Mouse (Mus musculus): ENCODE data around the gene Ciao2a. TPM values are rescaled to one million over a fixed set of nuclear protein-coding genes. Genes with fewer than 3 reads are reported as not detected.
A peak's percentile ranks its signal among the peaks of the same experiment; 100 is the strongest.

Gene Ciao2a
- polyA plus RNA-seq, 1 experiment from 2014 or later: 175 TPM

DNA sequence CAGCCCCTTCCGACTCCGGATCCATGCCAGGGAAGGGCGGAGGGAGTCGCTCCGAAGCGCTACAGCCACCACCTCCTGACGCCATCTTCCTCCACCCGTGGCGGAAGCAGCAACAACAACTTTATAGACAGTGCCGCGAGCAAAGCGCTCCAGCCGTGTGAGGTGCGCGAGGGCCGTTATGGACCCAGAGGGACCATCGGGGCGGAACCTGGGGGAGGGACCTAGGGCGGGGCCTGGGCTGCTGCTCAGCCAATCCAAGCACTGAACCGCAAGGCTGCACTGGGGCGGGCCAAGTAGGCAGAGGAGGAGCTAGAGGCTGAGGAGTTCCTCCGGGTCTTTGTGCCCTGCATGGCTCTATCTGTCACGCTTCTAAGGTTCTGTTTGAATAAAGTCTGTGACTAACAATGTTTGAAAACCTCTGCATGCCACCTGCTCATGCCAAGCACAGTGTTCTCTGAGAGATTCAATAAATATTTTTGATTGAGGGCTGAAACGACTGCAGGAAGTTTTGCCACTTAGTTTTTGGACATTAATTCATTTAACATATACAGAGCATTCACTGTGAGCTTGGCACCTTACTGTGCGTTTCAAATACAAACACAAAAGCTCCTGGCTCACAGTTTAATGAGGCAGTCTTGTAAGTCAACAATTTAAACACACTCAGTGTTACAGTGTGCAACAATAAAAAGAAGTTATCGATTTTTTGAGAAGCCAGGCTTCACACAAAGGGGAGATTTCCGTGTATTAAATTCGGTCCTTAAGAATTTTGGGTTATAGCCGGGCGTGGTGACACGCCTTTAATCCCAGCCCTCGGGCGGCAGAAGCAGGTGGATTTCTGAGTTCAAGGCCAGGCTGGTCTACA is 1.5 kb upstream of the Ciao2a start:
- ATAC-seq (replicated peaks; ENCODE audit: extremely low read depth, insufficient read depth, low FRiP score): peak; percentile 96
- Histone ChIP-seq H3K27ac (ENCODE audit: low read length) (peak overlapping the region; percentile 89), H3K4me1 (ENCODE audit: control insufficient read depth, insufficient read depth, low read length) (peaks cover 29% of the 10 kb centered on the region), H3K4me3 (ENCODE audit: low read length) (peak overlapping the region; percentile 87), H3K9me3 (replicated peaks; ENCODE audit: control insufficient read depth, low read length) (no peaks in the 10 kb centered on the region), H3K36me3 (ENCODE audit: control insufficient read depth, insufficient read depth) (no peaks in the 10 kb centered on the region), H3K9ac (ENCODE audit: low read length) (peak overlapping the region; percentile 89), H3K27me3 (ENCODE audit: control insufficient read depth, insufficient read depth, low read length) (no peaks in the 10 kb centered on the region), H3K4me2 (ENCODE audit: low read depth, low read length) (peak overlapping the region; percentile 86)
- WGBS: 16% methylated on average over 33 of the region's 33 CpGs

DNA sequence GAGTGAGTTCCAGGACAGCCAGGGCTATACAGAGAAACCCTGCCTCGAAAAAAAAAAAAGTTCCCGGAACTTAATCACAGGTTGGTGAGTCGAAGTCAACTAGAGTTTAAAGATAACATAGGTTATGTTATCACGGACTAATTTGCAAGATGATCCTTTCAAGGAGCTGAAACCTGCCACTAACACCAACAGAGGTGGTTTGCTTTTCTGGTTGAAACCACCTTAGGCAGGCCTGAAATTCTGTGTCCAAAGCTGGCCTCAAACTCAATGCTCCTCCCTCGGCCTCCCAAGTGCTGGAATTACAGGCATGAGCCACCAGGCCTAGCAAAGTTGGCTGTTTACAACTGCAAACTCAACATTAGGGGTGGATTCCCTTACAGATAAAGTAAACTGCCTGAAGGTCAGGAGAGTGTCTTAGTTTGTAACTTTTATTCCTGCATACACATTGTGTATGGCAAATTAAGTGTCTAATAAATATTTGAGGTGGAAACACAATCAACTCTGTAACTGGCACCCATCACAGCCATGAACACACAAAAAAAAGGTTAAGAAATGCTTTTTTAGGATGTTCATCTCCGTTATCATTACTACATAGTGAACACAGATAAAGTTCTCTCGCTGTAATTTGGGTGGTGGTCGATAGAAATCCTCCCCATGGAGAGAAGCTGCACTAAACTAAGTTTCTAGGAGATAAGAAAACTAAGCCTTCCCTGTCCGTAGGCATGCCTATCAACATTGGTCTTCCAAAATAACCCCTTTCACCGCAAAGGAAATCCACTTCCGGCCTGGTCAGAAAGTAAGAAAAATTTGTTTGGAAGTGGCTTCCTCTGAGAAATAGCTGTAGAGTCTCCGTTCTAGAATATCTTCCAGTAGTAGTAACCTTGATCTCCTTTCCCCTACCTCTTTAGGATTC is 612 bp upstream of the Ciao2a start:
- H3K4me2 ChIP-seq (ENCODE audit: low read depth, low read length): peak overlapping the region; percentile 86
- H3K9ac ChIP-seq (ENCODE audit: low read length): peak overlapping the region; percentile 74
- 0 out of 2 replicates have a peak, but pooled peaks cover 2% of the 10 kb centered on the region for H3K36me3 ChIP-seq (ENCODE audit: control insufficient read depth, insufficient read depth)
- H3K27me3 ChIP-seq (ENCODE audit: control insufficient read depth, insufficient read depth, low read length): no peaks in the 10 kb centered on the region
- H3K9me3 ChIP-seq (replicated peaks; ENCODE audit: control insufficient read depth, low read length): no peaks in the 10 kb centered on the region
- H3K27ac ChIP-seq (ENCODE audit: low read length): peak overlapping the region; percentile 89
- 38% methylated on average over 12 of the region's 12 CpGs for WGBS
- peak overlapping the region; percentile 70 for H3K4me3 ChIP-seq (ENCODE audit: low read length)
- ATAC-seq (replicated peaks; ENCODE audit: extremely low read depth, insufficient read depth, low FRiP score): no peak
- H3K4me1 ChIP-seq (ENCODE audit: control insufficient read depth, insufficient read depth, low read length): peaks cover 29% of the 10 kb centered on the region

DNA sequence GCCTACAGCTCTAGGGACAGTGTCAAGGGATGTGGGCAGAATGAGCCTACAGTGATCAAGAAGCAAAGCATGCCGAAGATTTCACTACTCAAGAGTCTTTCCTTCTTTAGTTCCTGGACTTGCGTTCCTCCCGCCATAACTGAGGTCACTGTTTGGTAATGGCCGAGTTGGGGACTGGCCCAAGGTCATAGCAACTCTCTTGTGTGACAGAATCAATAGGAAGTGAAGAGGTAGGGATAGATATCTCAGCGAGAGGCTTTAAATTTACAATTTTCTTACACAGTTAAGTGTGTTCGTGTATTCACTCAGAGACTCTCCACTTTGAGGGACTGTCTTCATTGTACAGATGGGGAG is 759 bp downstream of the Ciao2a start:
- peak overlapping the region; percentile 70 for H3K4me3 ChIP-seq (ENCODE audit: low read length)
- 35% methylated on average over 6 of the region's 6 CpGs for WGBS
- no peaks in the 10 kb centered on the region for H3K9me3 ChIP-seq (replicated peaks; ENCODE audit: control insufficient read depth, low read length)
- H3K4me2 ChIP-seq (ENCODE audit: low read depth, low read length): peak overlapping the region; percentile 64
- no peaks in the 10 kb centered on the region for H3K27me3 ChIP-seq (ENCODE audit: control insufficient read depth, insufficient read depth, low read length)
- H3K9ac ChIP-seq (ENCODE audit: low read length): peak overlapping the region; percentile 74
- peaks cover 29% of the 10 kb centered on the region for H3K4me1 ChIP-seq (ENCODE audit: control insufficient read depth, insufficient read depth, low read length)
- no peak for ATAC-seq (replicated peaks; ENCODE audit: extremely low read depth, insufficient read depth, low FRiP score)
- H3K36me3 ChIP-seq (ENCODE audit: control insufficient read depth, insufficient read depth): peaks cover 2% of the 10 kb centered on the region; the same call in 1 of the 2 replicates
- peak overlapping the region; percentile 89 for H3K27ac ChIP-seq (ENCODE audit: low read length)

DNA sequence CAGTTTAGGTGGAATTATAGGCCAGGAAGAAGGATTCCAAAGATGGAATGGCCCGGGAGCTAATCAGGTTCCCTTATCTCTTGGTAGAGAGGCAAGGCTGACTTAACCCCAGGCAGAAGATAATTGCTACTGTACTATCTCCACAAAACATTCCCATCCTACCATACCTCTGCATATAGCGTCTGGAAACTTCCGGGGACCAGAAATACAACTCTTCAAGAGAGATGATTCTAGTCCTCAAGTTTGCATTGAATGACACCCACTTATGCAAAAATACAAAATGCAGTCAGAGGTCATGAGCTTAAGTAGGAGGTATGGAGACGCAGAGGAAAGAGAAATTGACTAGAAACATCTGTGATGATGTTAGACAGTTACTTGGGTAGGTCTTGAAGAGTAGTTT is 1.5 kb downstream of the Ciao2a start:
- 52% methylated on average over 4 of the region's 4 CpGs for WGBS
- ATAC-seq (replicated peaks; ENCODE audit: extremely low read depth, insufficient read depth, low FRiP score): no peak
- H3K36me3 ChIP-seq (ENCODE audit: control insufficient read depth, insufficient read depth): peaks cover 6% of the 10 kb centered on the region
- peaks cover 29% of the 10 kb centered on the region for H3K4me1 ChIP-seq (ENCODE audit: control insufficient read depth, insufficient read depth, low read length)
- no peak overlapping the region for H3K9ac ChIP-seq (ENCODE audit: low read length)
- no peaks in the 10 kb centered on the region for H3K27me3 ChIP-seq (ENCODE audit: control insufficient read depth, insufficient read depth, low read length)
- H3K27ac ChIP-seq (ENCODE audit: low read length): no peak overlapping the region
- H3K4me2 ChIP-seq (ENCODE audit: low read depth, low read length): peak overlapping the region; percentile 64
- peak overlapping the region; percentile 70; the same call in 1 of the 2 replicates for H3K4me3 ChIP-seq (ENCODE audit: low read length)
- H3K9me3 ChIP-seq (replicated peaks; ENCODE audit: control insufficient read depth, low read length): no peaks in the 10 kb centered on the region

DNA sequence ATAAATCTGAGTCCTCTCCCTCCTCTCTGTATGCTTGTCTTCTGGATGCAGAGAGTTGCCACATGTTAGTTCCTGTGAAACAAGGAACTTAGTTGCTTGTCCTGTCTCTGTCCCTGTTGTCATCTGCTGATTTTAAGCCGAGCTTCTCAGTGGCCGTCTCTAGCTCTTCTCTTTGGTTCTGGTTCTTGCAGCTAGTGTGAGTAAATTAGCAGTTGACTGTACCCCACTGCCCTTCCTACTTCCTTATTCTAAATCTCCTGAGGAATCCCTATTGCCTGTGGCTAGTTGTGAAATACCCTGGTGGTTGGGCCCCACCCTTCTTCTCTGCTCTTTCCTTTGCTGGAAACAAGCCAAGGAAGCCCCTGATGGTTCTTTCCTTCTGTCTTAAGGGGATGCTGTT is 5.1 kb downstream of the Ciao2a start:
- Histone ChIP-seq H3K9ac (ENCODE audit: low read length) (no peak overlapping the region), H3K4me1 (ENCODE audit: control insufficient read depth, insufficient read depth, low read length) (peaks cover 9% of the 10 kb centered on the region), H3K4me2 (ENCODE audit: low read depth, low read length) (no peak overlapping the region), H3K4me3 (ENCODE audit: low read length) (no peak overlapping the region), H3K9me3 (replicated peaks; ENCODE audit: control insufficient read depth, low read length) (no peaks in the 10 kb centered on the region), H3K27me3 (ENCODE audit: control insufficient read depth, insufficient read depth, low read length) (no peaks in the 10 kb centered on the region), H3K36me3 (ENCODE audit: control insufficient read depth, insufficient read depth) (peaks cover 22% of the 10 kb centered on the region), H3K27ac (ENCODE audit: low read length) (no peak overlapping the region)
- ATAC-seq (replicated peaks; ENCODE audit: extremely low read depth, insufficient read depth, low FRiP score): no peak
- WGBS: 93% methylated on average over 2 of the region's 2 CpGs

DNA sequence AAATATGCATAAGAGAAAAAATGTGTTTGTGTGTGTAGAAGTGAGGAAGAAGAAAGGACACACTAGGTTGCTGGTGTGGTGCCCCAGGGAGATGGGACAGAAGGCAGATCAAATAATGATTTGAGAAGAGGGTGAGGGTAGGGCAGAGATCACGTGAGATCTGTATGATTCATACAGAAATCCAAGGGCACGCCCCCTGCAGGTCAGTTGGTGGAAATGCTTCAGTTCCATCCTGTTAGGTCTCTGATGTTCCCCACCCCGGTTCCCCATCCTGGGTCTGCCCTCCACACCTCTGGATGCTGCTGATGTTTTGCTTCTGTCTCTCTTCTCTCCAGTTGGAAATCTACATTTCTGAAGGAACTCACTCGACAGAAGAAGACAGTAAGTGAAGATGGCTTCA is 9.6 kb downstream of the Ciao2a start:
- Histone ChIP-seq H3K9ac (ENCODE audit: low read length) (no peak overlapping the region), H3K4me1 (ENCODE audit: control insufficient read depth, insufficient read depth, low read length) (no peaks in the 10 kb centered on the region), H3K27me3 (ENCODE audit: control insufficient read depth, insufficient read depth, low read length) (no peaks in the 10 kb centered on the region), H3K9me3 (replicated peaks; ENCODE audit: control insufficient read depth, low read length) (no peaks in the 10 kb centered on the region), H3K27ac (ENCODE audit: low read length) (no peak overlapping the region), H3K4me3 (ENCODE audit: low read length) (no peak overlapping the region), H3K36me3 (ENCODE audit: control insufficient read depth, insufficient read depth) (peaks cover 48% of the 10 kb centered on the region), H3K4me2 (ENCODE audit: low read depth, low read length) (no peak overlapping the region)
- ATAC-seq (replicated peaks; ENCODE audit: extremely low read depth, insufficient read depth, low FRiP score): no peak
- 43% methylated on average over 4 of the region's 4 CpGs for WGBS

DNA sequence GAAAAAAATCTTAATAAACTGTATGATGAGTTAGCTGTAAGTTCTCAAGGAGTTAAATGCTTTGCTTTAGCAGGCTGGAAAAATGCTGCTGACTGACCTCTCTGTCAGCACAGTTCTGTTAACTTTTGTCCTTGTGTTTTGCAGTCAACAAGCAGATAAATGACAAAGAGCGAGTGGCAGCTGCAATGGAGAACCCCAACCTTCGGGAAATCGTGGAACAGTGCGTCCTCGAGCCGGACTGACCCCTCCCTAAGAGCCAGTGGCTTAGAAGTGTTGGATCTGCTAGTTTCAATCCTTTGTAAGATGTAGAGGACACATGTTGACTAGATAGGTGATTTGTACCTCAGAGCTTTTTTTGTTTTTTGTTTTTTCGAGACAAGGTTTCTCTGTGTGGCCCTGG is 11.8 kb downstream of the Ciao2a start:
- H3K9me3 ChIP-seq (replicated peaks; ENCODE audit: control insufficient read depth, low read length): no peaks in the 10 kb centered on the region
- 85% methylated on average over 7 of the region's 7 CpGs for WGBS
- no peaks in the 10 kb centered on the region for H3K4me1 ChIP-seq (ENCODE audit: control insufficient read depth, insufficient read depth, low read length)
- no peak for ATAC-seq (replicated peaks; ENCODE audit: extremely low read depth, insufficient read depth, low FRiP score)
- H3K36me3 ChIP-seq (ENCODE audit: control insufficient read depth, insufficient read depth): peaks cover 41% of the 10 kb centered on the region
- H3K4me2 ChIP-seq (ENCODE audit: low read depth, low read length): no peak overlapping the region
- H3K27me3 ChIP-seq (ENCODE audit: control insufficient read depth, insufficient read depth, low read length): no peaks in the 10 kb centered on the region
- H3K4me3 ChIP-seq (ENCODE audit: low read length): no peak overlapping the region
- no peak overlapping the region for H3K9ac ChIP-seq (ENCODE audit: low read length)
- H3K27ac ChIP-seq (ENCODE audit: low read length): no peak overlapping the region

DNA sequence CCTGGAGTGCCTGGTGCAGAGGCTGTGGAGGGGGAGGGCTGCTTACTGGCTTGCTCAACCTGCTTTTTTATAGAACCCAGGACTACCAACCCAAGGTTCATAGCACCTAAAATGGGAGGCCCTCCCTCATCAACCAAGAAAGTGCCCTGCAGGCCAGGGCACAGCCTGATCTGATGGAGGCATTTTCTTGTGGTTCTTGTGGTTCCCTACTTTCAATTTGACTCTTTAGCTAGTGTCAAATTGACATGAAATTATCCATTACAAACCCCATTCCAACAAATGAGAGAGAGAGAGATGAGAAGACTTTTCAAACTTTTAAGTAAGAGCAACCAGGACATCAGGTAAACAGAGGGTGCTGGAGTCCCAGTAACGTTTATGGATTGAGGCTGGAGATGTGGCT is 15.9 kb downstream of the Ciao2a start:
- ATAC-seq (replicated peaks; ENCODE audit: extremely low read depth, insufficient read depth, low FRiP score): no peak
- H3K9me3 ChIP-seq (replicated peaks; ENCODE audit: control insufficient read depth, low read length): no peaks in the 10 kb centered on the region
- H3K27ac ChIP-seq (ENCODE audit: low read length): no peak overlapping the region
- no peak overlapping the region for H3K9ac ChIP-seq (ENCODE audit: low read length)
- peaks cover 22% of the 10 kb centered on the region for H3K36me3 ChIP-seq (ENCODE audit: control insufficient read depth, insufficient read depth)
- no peak overlapping the region for H3K4me2 ChIP-seq (ENCODE audit: low read depth, low read length)
- H3K4me3 ChIP-seq (ENCODE audit: low read length): no peak overlapping the region
- no peaks in the 10 kb centered on the region for H3K4me1 ChIP-seq (ENCODE audit: control insufficient read depth, insufficient read depth, low read length)
- 59% methylated on average over 1 of the region's 1 CpGs for WGBS
- no peaks in the 10 kb centered on the region for H3K27me3 ChIP-seq (ENCODE audit: control insufficient read depth, insufficient read depth, low read length)

DNA sequence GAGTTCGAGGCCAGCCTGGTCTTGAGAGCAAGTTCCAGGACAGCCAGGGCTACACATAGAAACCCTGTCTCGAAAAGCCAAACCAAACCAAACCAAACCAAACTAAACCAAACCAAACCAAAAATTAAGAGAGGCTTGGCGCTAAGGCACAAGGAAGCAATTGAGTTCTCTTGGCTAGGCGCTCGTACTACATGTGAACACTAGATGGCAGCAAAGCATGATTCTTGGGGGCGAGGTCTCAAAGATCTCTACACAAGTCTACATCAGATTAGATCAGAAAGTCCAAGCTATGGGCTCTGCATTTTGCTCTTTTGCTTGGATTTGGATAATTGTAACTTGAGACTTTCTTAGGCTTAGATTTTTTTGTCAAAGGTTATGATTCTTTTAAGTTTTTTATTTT is 17.8 kb downstream of the Ciao2a start:
- Histone ChIP-seq H3K9me3 (replicated peaks; ENCODE audit: control insufficient read depth, low read length) (no peaks in the 10 kb centered on the region), H3K27ac (ENCODE audit: low read length) (no peak overlapping the region), H3K4me2 (ENCODE audit: low read depth, low read length) (no peak overlapping the region), H3K4me1 (ENCODE audit: control insufficient read depth, insufficient read depth, low read length) (no peaks in the 10 kb centered on the region), H3K9ac (ENCODE audit: low read length) (no peak overlapping the region), H3K27me3 (ENCODE audit: control insufficient read depth, insufficient read depth, low read length) (no peaks in the 10 kb centered on the region), H3K36me3 (ENCODE audit: control insufficient read depth, insufficient read depth) (peaks cover 13% of the 10 kb centered on the region), H3K4me3 (ENCODE audit: low read length) (no peak overlapping the region)
- no peak for ATAC-seq (replicated peaks; ENCODE audit: extremely low read depth, insufficient read depth, low FRiP score)
- WGBS: 5% methylated on average over 6 of the region's 6 CpGs

All from heart, embryonic 16.5 days (tissue).